Mouse (Mus musculus): ENCODE data around the gene Brap. TPM values are rescaled to one million over a fixed set of nuclear protein-coding genes. Genes with fewer than 3 reads are reported as not detected.

Gene Brap
- total and polyA plus RNA-seq, 3 experiments, result 16.6 to 29.8 (median 27.8) TPM

DNA sequence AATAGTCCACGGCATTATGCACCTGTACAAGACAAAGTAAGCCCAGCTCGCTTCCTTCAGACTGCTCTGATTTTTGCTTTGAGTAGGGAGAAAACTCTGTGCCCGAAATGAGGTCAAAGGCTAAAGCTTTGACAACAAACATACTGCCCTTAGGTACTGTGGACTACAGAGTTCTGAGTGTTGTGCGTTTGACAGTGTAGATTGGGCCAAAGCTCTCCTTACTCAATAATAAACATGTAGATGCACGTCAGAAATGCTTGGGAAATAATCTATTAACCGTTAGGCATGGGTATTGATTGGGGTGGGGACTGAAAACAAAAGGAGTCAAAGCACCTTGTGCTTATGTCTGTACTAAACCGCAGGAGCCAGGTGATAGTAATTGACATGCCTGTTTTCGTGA lies 3.1 kb downstream of the Brap start:
- peaks cover 5% of the 10 kb centered on the region for H3K79me2 ChIP-seq (replicated peaks; ENCODE audit: control insufficient read depth, insufficient read depth, low read length)
- no peak overlapping the region for H3K27ac ChIP-seq
- DNase-seq, result no peak
- intact Hi-C loops (cut with DNase I), result no loop called here
- 89% methylated on average over 8 of the region's 8 CpGs for WGBS
- H3K4me1 ChIP-seq (ENCODE audit: control insufficient read depth, insufficient read depth, low read length), result peaks cover 3% of the 10 kb centered on the region
- no peak overlapping the region for H3K4me3 ChIP-seq
- no peaks in the 10 kb centered on the region for H3K27me3 ChIP-seq (ENCODE audit: control insufficient read depth, insufficient read depth, low read length)
- TF ChIP-seq CTCF (IDR thresholded peaks at IDR 0.05) (no peak), EP300 (IDR thresholded peaks at IDR 0.05; ENCODE audit: insufficient read depth, low read depth, low read length) (no peak), POLR2A (IDR thresholded peaks at IDR 0.05; ENCODE audit: insufficient read depth, low read depth, low read length) (no peak)
- H3K9ac ChIP-seq (ENCODE audit: low read depth, low read length), result no peak overlapping the region
- H3K36me3 ChIP-seq (ENCODE audit: control insufficient read depth, insufficient read depth, low read length), result no peaks in the 10 kb centered on the region; the same call in 1 of the 2 replicates

DNA sequence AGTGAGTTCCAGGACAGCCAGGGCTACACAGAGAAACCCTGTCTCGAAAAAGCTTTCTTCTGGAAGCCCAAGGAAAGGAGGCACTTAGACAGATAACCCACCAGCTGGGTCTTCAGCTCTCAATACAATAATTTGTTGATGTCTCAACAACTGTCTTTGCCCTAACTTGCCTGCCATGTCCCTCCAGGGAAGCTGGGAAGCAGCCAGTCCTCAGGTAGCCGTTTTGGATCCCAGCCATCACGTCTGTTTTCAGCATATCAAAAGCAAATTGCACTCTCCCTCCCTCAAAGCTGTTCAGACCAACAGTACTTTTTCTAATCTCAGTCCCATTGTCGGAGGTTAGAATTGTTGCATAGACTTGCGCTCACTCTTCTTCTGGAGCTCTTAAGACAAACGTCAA lies 3.7 kb downstream of the Brap start:
- no peak overlapping the region for H3K27ac ChIP-seq
- peaks cover 5% of the 10 kb centered on the region for H3K79me2 ChIP-seq (replicated peaks; ENCODE audit: control insufficient read depth, insufficient read depth, low read length)
- WGBS, result 84% methylated on average over 6 of the region's 6 CpGs
- H3K36me3 ChIP-seq (ENCODE audit: control insufficient read depth, insufficient read depth, low read length), result no peaks in the 10 kb centered on the region; the same call in 1 of the 2 replicates
- no peaks in the 10 kb centered on the region for H3K27me3 ChIP-seq (ENCODE audit: control insufficient read depth, insufficient read depth, low read length)
- peaks cover 3% of the 10 kb centered on the region for H3K4me1 ChIP-seq (ENCODE audit: control insufficient read depth, insufficient read depth, low read length)
- intact Hi-C loops (cut with DNase I), result no loop called here
- TF ChIP-seq CTCF (IDR thresholded peaks at IDR 0.05), result no peak
- no peak for TF ChIP-seq EP300 (IDR thresholded peaks at IDR 0.05; ENCODE audit: insufficient read depth, low read depth, low read length)
- no peak for TF ChIP-seq POLR2A (IDR thresholded peaks at IDR 0.05; ENCODE audit: insufficient read depth, low read depth, low read length)
- H3K4me3 ChIP-seq, result no peak overlapping the region
- DNase-seq, result no peak
- H3K9ac ChIP-seq (ENCODE audit: low read depth, low read length), result no peak overlapping the region

DNA sequence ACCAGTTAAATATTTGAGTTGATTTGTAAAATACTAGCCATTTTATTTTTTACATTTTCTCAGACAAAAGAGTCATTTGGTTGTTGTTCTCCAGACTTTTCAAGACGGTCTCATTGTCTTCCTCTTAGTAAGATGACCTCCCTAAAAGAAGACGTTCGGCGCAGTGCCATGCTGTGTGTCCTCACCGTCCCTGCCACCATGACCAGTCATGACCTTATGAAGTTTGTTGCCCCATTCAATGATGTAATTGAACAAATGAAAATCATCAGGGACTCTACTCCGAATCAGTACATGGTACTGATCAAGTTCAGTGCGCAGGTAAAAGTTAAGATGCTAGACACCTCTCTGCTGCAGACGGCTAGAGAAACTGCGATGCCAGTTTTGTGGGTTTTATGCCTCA lies 4.6 kb downstream of the Brap start:
- WGBS, result 95% methylated on average over 9 of the region's 9 CpGs
- peaks cover 5% of the 10 kb centered on the region for H3K79me2 ChIP-seq (replicated peaks; ENCODE audit: control insufficient read depth, insufficient read depth, low read length)
- peaks cover 1% of the 10 kb centered on the region for H3K4me1 ChIP-seq (ENCODE audit: control insufficient read depth, insufficient read depth, low read length)
- H3K36me3 ChIP-seq (ENCODE audit: control insufficient read depth, insufficient read depth, low read length), result no peaks in the 10 kb centered on the region; the same call in 1 of the 2 replicates
- H3K9ac ChIP-seq (ENCODE audit: low read depth, low read length), result no peak overlapping the region
- no peak overlapping the region for H3K27ac ChIP-seq
- no peak for TF ChIP-seq CTCF (IDR thresholded peaks at IDR 0.05)
- TF ChIP-seq POLR2A (IDR thresholded peaks at IDR 0.05; ENCODE audit: insufficient read depth, low read depth, low read length), result no peak
- TF ChIP-seq EP300 (IDR thresholded peaks at IDR 0.05; ENCODE audit: insufficient read depth, low read depth, low read length), result no peak
- intact Hi-C loops (cut with DNase I), result no loop called here
- no peak for DNase-seq
- H3K27me3 ChIP-seq (ENCODE audit: control insufficient read depth, insufficient read depth, low read length), result no peaks in the 10 kb centered on the region
- no peak overlapping the region for H3K4me3 ChIP-seq

DNA sequence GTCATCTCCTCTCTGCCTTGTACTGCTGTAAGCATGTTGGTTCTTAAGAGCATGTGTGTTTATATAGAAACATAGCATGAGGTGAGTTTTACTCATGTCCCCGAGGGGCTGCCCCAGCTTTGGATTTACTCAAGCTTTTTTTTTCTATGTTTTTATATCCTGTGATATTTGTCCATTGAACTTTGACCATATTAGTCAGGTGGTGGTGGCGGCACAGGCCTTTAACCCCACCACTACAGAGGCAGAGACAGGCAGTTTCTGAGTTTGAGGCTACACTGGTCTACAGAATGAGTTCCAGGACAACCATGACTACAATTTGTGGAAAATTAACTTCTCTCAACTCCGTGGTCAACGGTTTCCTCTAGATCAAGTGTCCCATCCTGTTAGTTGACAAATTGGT lies 6.7 kb downstream of the Brap start:
- H3K79me2 ChIP-seq (replicated peaks; ENCODE audit: control insufficient read depth, insufficient read depth, low read length), result no peaks in the 10 kb centered on the region
- 87% methylated on average over 4 of the region's 4 CpGs for WGBS
- H3K27ac ChIP-seq, result no peak overlapping the region
- no peak overlapping the region for H3K4me3 ChIP-seq
- H3K36me3 ChIP-seq (ENCODE audit: control insufficient read depth, insufficient read depth, low read length), result no peaks in the 10 kb centered on the region; the same call in 1 of the 2 replicates
- H3K4me1 ChIP-seq (ENCODE audit: control insufficient read depth, insufficient read depth, low read length), result no peaks in the 10 kb centered on the region
- H3K27me3 ChIP-seq (ENCODE audit: control insufficient read depth, insufficient read depth, low read length), result no peaks in the 10 kb centered on the region
- H3K9ac ChIP-seq (ENCODE audit: low read depth, low read length), result no peak overlapping the region
- TF ChIP-seq EP300 (IDR thresholded peaks at IDR 0.05; ENCODE audit: insufficient read depth, low read depth, low read length), result no peak
- TF ChIP-seq CTCF (IDR thresholded peaks at IDR 0.05), result no peak
- TF ChIP-seq POLR2A (IDR thresholded peaks at IDR 0.05; ENCODE audit: insufficient read depth, low read depth, low read length), result no peak
- intact Hi-C loops (cut with DNase I), result no loop called here
- DNase-seq, result no peak

DNA sequence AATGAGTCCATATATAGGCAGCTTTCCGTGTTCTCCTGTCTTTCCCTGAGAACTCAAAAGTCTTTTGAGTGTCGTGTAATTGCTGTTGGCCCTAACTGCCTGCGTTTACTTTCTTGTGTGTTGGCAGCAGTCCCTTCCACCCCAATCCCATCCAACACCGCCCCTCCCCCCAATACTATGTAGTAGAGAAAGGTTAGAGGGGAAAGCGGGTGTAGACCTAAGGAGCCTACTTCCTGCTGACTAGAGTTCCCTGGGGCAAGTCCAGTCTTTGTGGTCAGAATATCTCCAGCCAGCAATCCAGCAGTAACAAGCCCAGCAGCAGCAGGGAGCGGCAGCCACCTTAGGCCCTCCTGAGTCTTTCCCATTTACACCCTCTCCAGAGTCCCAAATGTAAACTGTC lies 8.0 kb downstream of the Brap start:
- Histone ChIP-seq H3K9ac (ENCODE audit: low read depth, low read length) (no peak overlapping the region), H3K27ac (no peak overlapping the region), H3K4me3 (no peak overlapping the region), H3K79me2 (replicated peaks; ENCODE audit: control insufficient read depth, insufficient read depth, low read length) (no peaks in the 10 kb centered on the region), H3K36me3 (ENCODE audit: control insufficient read depth, insufficient read depth, low read length) (no peaks in the 10 kb centered on the region), H3K4me1 (ENCODE audit: control insufficient read depth, insufficient read depth, low read length) (no peaks in the 10 kb centered on the region), H3K27me3 (ENCODE audit: control insufficient read depth, insufficient read depth, low read length) (no peaks in the 10 kb centered on the region)
- DNase-seq, result no peak
- intact Hi-C loops (cut with DNase I), result no loop called here
- 74% methylated on average over 6 of the region's 6 CpGs for WGBS
- TF ChIP-seq CTCF (IDR thresholded peaks at IDR 0.05) (no peak), POLR2A (IDR thresholded peaks at IDR 0.05; ENCODE audit: insufficient read depth, low read depth, low read length) (no peak), EP300 (IDR thresholded peaks at IDR 0.05; ENCODE audit: insufficient read depth, low read depth, low read length) (no peak)

DNA sequence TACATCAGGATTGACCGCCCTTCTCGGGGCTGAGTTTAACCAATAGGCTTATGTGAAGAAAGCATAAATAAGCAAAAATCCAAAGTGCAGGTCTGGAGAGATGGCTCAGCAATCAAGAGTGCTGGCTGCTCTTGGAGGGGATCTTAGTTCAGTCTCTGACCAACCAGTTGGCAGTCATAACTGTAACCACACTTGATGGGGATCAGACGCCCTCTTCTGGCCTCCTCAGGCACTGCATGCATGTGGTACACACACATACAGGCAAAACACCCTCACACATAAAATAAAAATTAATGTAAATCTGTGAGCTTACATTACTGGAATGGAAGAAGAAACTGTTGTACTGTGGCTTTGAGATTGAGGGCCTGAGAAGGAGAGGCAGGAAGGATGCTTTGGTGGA lies 10.0 kb downstream of the Brap start:
- Histone ChIP-seq H3K27me3 (ENCODE audit: control insufficient read depth, insufficient read depth, low read length) (no peaks in the 10 kb centered on the region), H3K79me2 (replicated peaks; ENCODE audit: control insufficient read depth, insufficient read depth, low read length) (no peaks in the 10 kb centered on the region), H3K4me3 (no peak overlapping the region), H3K27ac (no peak overlapping the region), H3K9ac (ENCODE audit: low read depth, low read length) (no peak overlapping the region), H3K4me1 (ENCODE audit: control insufficient read depth, insufficient read depth, low read length) (no peaks in the 10 kb centered on the region), H3K36me3 (ENCODE audit: control insufficient read depth, insufficient read depth, low read length) (no peaks in the 10 kb centered on the region)
- TF ChIP-seq CTCF (IDR thresholded peaks at IDR 0.05) (peak; percentile 61), POLR2A (IDR thresholded peaks at IDR 0.05; ENCODE audit: insufficient read depth, low read depth, low read length) (no peak)
- no peak for DNase-seq
- intact Hi-C loops (cut with DNase I), result no loop called here
- WGBS, result 78% methylated on average over 3 of the region's 3 CpGs

Data from heart, adult 2 months (tissue).